Mouse (Mus musculus) midbrain, embryonic 14.5 days (tissue): ENCODE data around the gene Inka1. TPM values are rescaled to one million over a fixed set of nuclear protein-coding genes. Genes with fewer than 3 reads are reported as not detected.
A peak's percentile ranks its signal among the peaks of the same experiment; 100 is the strongest.

Experiments used
- ATAC-seq: fragments of 200-750 bp; cut with Nextera tagmentation; 2 replicates; pipeline ENCODE4 v1.8.0; 2017; ENCODE audit warnings: moderate number of reproducible peaks, moderate library complexity; ENCODE audit not compliant: low FRiP score, low TSS enrichment
- DNase-seq: peaks from one replicate; pipeline ENCODE4 v3.0.0-alpha.2; 2015
- H3K27ac ChIP-seq: fragments of 300-500 bp; sonication (generic); replicated peaks from 2 replicates; pipeline ENCODE4 v1.5.1; 2014; ENCODE audit warnings: mild to moderate bottlenecking, low read depth, low read length, moderate library complexity
- H3K27me3 ChIP-seq: fragments of 300-500 bp; sonication (generic); 2 replicates; pipeline ENCODE4 v1.6.1; 2014; ENCODE audit warnings: low read length, control low read depth, mixed read lengths; ENCODE audit not compliant: control insufficient read depth, insufficient read depth
- H3K36me3 ChIP-seq: fragments of 300-500 bp; sonication (generic); 2 replicates; pipeline ENCODE4 v1.6.1; 2014; ENCODE audit warnings: low read length, control low read depth; ENCODE audit not compliant: control insufficient read depth, insufficient read depth
- H3K4me1 ChIP-seq: fragments of 300-500 bp; sonication (generic); 2 replicates; pipeline ENCODE4 v1.6.1; 2014; ENCODE audit warnings: mild to moderate bottlenecking, antibody characterized with exemption, low read length, control low read depth; ENCODE audit not compliant: control insufficient read depth, insufficient read depth
- H3K4me2 ChIP-seq: fragments of 300-500 bp; sonication (generic); 2 replicates; pipeline ENCODE4 v1.6.1; 2014; ENCODE audit warnings: mild to moderate bottlenecking, low read length, moderate library complexity
- H3K4me3 ChIP-seq: fragments of 300-500 bp; sonication (generic); replicated peaks from 2 replicates; pipeline ENCODE4 v1.5.1; 2014; ENCODE audit warnings: low read depth, low read length
- H3K9ac ChIP-seq: fragments of 300-500 bp; sonication (generic); replicated peaks from 2 replicates; pipeline ENCODE4 v1.6.1; 2014; ENCODE audit warnings: mild to moderate bottlenecking, low read length, moderate library complexity
- H3K9me3 ChIP-seq: fragments of 300-500 bp; sonication (generic); 2 replicates; pipeline ENCODE4 v1.6.1; 2016; ENCODE audit warnings: low read length, control low read depth, mixed read lengths; ENCODE audit not compliant: control insufficient read depth
- WGBS: fragments of 180-500 bp; shearing (Covaris S2); extraction: QIAGEN DNeasy Blood & Tissue Kit; methylation state at CpG from one replicate; pipeline ENCODE4 v1.1.7; 2014; 5-methylcytosine and 5-hydroxymethylcytosine counted together
- polyA plus RNA-seq: library from polyadenylated mRNA; unstranded; fragments of >200 nt; fragmentation: Nextera tagmentation; extraction: Ambion mirVana; gene quantifications from 2 replicates; pipeline ENCODE4 v1.2.1, GENCODE M21; 2014

The Inka1 gene
- polyA plus RNA-seq, 1 experiment from 2014 or later: 13.3 TPM

DNA sequence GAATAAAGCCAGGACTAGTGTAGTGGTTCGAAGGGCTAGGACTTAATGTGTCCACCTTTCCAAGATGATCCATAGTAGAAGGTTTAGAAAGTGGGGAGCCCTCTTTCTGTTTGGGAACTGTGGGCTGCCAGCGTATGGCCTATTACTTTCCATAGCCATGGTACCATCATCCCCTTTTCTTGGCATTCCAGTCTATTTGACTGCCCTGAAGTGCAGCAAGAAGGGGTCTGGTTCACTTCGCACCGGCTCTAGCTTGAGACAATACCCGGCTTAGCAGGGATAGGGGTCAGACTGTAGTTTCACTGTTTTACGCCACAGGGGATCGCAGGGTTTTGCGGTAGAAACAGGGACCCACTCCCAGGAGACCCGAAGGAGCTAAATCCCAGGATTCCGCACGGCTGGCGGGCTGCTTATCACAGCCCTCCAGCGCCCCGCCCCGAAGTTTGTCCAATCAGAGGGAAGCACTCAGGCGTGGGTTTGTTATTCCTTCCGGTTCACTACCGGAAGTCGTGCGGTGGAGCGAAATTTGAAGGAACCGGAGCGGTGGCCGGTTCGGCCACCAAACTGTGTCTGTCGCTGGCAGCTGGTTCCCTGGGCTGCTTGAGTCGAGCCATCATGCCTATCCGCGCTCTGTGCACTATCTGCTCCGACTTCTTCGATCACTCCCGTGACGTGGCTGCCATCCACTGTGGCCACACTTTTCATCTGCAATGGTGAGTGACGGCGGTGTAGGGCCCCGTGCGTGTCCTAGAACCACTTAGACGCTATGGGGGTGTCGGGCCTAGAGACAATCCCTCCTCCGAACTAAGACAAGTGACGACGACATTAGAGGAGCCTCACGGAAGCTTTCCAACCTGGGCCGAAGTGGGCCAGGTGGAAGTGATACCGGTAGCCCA is 35.0 kb downstream of the Inka1 start:
- Histone ChIP-seq H3K27me3 (no peaks in the 10 kb centered on the region), H3K36me3 (no peaks in the 10 kb centered on the region), H3K4me2 (peak overlapping the region; percentile 85), H3K27ac (peak overlapping the region; percentile 74), H3K9ac (peak overlapping the region; percentile 47; the same call in 1 of the 2 replicates), H3K9me3 (no peaks in the 10 kb centered on the region), H3K4me3 (peak overlapping the region; percentile 57), H3K4me1 (peaks cover 8% of the 10 kb centered on the region)
- DNase-seq (peak; percentile 97), ATAC-seq (peak; percentile 92)
- WGBS: 11% methylated on average over 45 of the region's 45 CpGs

DNA sequence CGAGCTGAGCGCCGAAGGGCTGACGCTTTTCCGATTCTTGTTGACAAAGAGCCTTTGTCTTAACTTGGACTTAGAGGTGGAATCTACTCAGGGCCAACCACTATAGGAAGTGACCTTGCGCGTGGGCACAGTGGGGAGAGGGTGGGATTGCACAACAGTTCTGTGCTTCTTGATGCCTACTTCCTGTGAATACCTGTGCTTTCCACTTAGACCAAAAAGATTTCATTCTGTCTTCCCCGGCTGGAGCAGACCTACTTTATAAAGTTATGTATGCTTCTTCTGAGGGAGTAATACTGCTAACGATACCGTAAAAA is 35.8 kb downstream of the Inka1 start, which contains the start of gene Traip:
Gene Traip, plus strand, starts transcription at position 215 of the 314 bp plus-strand sequence.
- peak within 1 kb of the TSS; percentile 74 for H3K27ac ChIP-seq
- WGBS: 91% methylated on average over 10 of the region's 10 CpGs
- H3K4me2 ChIP-seq: peak within 1 kb of the TSS; percentile 85
- H3K9me3 ChIP-seq: no peaks in the 10 kb centered on the region
- ATAC-seq (no peak), DNase-seq (no peak)
- H3K4me3 ChIP-seq: peak within 1 kb of the TSS; percentile 57
- no peaks in the 10 kb centered on the region for H3K27me3 ChIP-seq
- H3K36me3 ChIP-seq: no peaks in the 10 kb centered on the region
- H3K4me1 ChIP-seq: peaks cover 8% of the 10 kb centered on the region
- H3K9ac ChIP-seq: peak within 1 kb of the TSS; percentile 47; the same call in 1 of the 2 replicates

DNA sequence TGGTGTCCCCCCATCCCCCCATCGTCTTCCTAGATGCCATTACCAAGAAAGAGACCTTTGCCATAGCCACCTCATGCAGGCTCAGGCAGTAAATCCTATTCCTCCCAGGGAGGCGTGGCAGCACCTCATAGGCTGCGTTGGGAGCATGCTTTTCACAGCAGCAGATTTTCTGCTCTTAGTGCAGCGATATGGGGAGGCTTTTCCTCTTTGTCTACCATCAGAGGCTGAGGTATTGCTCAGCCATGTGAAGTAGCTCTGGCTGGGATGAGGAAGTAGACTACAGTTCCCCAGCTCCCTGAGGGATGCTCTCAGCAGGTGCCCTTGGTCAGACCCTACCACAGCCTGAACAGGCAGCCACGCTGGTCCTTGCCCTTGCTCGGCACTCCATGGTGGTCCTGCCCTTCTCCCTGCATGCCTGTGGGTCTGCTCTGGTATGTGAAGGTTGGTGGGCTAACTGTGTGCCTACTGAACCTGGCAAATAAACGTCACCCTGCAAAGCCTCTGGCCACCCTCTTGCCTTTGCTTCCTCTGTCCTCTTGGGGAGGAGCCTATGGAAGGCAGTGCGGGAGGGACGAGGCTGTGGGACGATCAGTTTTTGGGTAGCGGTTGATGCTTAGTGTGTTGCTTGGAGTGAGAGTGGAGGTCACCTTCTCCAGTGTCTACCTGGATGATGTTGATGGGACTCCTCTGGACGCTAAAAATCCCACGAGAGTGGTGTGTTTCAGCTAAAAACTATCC is 36.3 kb downstream of the Inka1 start:
- Histone ChIP-seq H3K4me2 (no peak overlapping the region), H3K9ac (no peak overlapping the region), H3K9me3 (no peaks in the 10 kb centered on the region), H3K4me3 (no peak overlapping the region), H3K27ac (no peak overlapping the region), H3K4me1 (peaks cover 8% of the 10 kb centered on the region), H3K27me3 (no peaks in the 10 kb centered on the region), H3K36me3 (no peaks in the 10 kb centered on the region)
- DNase-seq (no peak), ATAC-seq (no peak)
- 80% methylated on average over 13 of the region's 13 CpGs for WGBS

DNA sequence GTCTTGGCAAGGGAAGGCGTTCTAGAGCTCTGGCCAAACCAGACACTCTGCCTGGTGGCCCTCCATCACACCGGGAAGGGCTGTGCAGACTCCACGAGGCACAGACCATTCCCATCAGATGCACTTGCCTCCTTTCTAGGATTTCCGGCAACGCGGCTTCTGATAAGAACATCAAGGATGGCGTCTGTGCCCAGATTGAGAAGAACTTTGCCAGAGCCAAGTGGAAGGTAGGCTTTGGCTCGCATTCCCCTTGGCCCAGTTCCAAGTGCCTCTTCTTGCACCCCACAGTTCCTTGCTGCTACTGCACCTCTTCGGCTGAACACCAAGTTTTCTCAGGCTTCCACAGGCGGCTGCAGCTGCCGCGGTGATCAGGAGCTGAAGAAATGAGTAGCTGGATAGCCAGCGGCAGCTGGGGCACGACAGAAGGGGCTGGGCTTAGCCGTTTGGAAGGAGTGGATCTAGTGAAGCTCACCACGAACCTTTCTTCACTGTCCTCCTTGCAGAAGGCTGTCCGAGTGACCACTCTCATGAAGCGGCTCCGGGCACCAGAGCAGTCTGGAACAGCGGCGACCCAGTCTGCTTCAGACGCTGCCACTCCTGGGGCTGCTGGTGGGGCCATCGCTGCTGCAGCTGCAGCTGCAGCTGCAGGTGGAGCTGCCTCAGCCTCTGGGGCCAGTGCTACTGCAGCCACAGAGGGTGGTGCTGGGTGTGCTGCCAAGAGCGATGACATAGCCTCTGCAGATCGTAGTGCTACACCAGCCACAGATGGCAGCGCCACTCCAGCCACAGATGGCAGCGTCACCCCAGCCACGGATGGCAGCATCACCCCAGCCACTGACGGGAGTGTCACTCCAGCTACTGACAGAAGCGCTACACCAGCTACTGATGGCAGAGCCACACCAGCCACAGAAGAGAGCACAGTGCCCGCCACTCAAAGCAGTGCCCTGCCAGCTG is 38.2 kb downstream of the Inka1 start:
- Histone ChIP-seq H3K27ac (no peak overlapping the region), H3K36me3 (no peaks in the 10 kb centered on the region), H3K27me3 (no peaks in the 10 kb centered on the region), H3K9ac (no peak overlapping the region), H3K4me3 (no peak overlapping the region), H3K4me1 (peaks cover 8% of the 10 kb centered on the region), H3K4me2 (no peak overlapping the region), H3K9me3 (no peaks in the 10 kb centered on the region)
- ATAC-seq (no peak), DNase-seq (no peak)
- WGBS: 92% methylated on average over 31 of the region's 31 CpGs

DNA sequence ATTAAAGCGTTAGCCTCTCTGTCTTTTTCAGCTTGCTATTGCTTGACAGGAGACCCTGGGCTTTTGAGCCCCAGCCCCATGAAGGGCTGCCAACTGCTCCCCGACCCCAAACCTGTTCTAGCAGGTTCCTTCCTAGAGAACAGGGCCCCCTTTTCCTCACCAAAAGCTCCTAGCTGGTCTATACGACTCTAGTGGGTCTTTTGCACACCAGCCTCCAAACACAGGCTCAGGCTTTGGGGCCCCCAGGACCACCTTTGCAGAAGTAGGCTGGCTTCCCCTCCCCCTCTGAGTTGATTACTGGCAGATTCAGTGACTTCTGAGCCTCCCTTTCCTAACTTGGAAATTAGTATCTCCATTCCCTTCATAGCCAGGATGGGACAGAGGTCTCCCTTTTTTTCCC is 48.8 kb downstream of the Inka1 start:
- Histone ChIP-seq H3K4me2 (peak overlapping the region; percentile 86), H3K27ac (no peak overlapping the region), H3K4me1 (peaks cover 16% of the 10 kb centered on the region; the same call in 1 of the 2 replicates), H3K9ac (peak overlapping the region; percentile 66; the same call in 1 of the 2 replicates), H3K36me3 (no peaks in the 10 kb centered on the region), H3K4me3 (peak overlapping the region; percentile 50), H3K27me3 (no peaks in the 10 kb centered on the region), H3K9me3 (no peaks in the 10 kb centered on the region)
- DNase-seq: peak; percentile 14
- no peak for ATAC-seq
- WGBS: 6% methylated on average over 3 of the region's 3 CpGs

DNA sequence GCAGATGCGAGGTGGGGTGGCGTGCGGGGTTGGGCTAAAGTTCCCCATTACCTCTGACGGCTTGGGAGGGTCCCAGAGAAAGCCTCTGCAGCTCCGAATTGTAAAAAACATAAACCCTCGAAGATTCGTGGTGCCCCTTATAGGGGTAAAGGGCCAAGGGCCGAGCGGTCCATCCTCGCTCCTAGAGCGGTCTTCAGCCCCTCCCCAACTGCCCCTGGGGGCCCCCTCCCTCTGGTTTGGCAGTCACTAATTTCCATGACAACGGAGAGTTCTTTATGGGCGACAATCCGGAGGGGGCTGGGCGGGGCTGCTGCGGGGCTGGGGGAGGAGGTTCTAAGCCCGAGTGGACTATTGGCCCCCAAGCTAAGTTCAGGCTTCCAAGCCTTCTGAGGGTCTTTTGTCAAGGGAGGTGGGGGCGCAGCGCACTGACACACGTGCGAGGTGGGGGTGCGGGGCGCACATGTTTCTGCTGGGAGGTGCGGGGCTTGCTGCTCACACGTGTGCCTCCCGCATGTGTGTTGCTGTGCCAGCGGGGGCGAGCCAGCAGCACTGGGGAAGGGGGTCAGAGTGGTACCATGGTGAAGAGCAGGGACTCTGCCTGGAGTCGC is 49.4 kb downstream of the Inka1 start:
- H3K9me3 ChIP-seq: no peaks in the 10 kb centered on the region
- no peak overlapping the region for H3K27ac ChIP-seq
- DNase-seq (peak; percentile 54), ATAC-seq (peak; percentile 64; the same call in 1 of the 2 replicates)
- no peaks in the 10 kb centered on the region for H3K36me3 ChIP-seq
- H3K27me3 ChIP-seq: no peaks in the 10 kb centered on the region
- WGBS: under 1% methylated on average over 29 of the region's 29 CpGs
- H3K9ac ChIP-seq: peak overlapping the region; percentile 66
- peak overlapping the region; percentile 50 for H3K4me3 ChIP-seq
- peaks cover 16% of the 10 kb centered on the region; the same call in 1 of the 2 replicates for H3K4me1 ChIP-seq
- peak overlapping the region; percentile 86 for H3K4me2 ChIP-seq

DNA sequence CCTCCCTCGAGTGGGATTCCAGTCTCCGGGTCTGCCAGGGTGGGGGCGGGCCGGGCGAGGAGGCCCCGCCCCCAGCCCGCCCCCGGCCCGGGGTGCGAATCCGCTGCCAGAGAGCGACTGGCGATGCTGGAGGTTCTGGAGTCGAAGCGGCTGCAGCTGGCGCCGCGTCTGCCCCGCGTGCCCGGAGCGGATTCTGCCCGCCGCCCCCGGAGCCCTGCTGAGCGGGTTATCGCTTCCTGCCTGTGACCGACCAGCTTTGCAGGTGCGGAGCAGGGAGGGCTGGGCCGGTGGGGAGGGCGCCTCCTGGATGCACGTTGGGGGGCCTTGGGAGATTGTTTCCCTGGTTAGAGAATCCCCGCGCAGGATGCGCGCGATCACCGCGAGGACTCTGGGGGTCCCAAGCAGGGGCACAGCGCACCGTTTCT is 49.9 kb downstream of the Inka1 start:
- H3K9ac ChIP-seq: peak overlapping the region; percentile 66
- no peaks in the 10 kb centered on the region for H3K27me3 ChIP-seq
- peaks cover 16% of the 10 kb centered on the region; the same call in 1 of the 2 replicates for H3K4me1 ChIP-seq
- no peak overlapping the region for H3K27ac ChIP-seq
- H3K4me3 ChIP-seq: peak overlapping the region; percentile 50
- ATAC-seq: peak; percentile 53; the same call in 1 of the 2 replicates
- no peaks in the 10 kb centered on the region for H3K36me3 ChIP-seq
- DNase-seq: peak; percentile 66
- H3K4me2 ChIP-seq: peak overlapping the region; percentile 86
- WGBS: under 1% methylated on average over 41 of the region's 41 CpGs
- no peaks in the 10 kb centered on the region for H3K9me3 ChIP-seq
